Mouse (Mus musculus): Measurements from ENCODE around the gene C8a.

- TF ChIP-seq CTCF (IDR thresholded peaks at IDR 0.05; ENCODE audit: low read depth, low read length) (no peak), POLR2A (IDR thresholded peaks at IDR 0.05; ENCODE audit: borderline replicate concordance, low read depth, low read length) (no peak)
These were observed 11.3 kb upstream of the C8a start for GRCm38 (mm10) chr4:104887486-104887885.
